Mouse (Mus musculus): ENCODE data around the gene Rhbg. TPM values are rescaled to one million over a fixed set of nuclear protein-coding genes. Genes with fewer than 3 reads are reported as not detected.

Gene Rhbg
- polyA plus RNA-seq, 1 experiment: 0.08 TPM

GRCm38 (mm10) chr3:88210121-88210520 lies 44.4 kb downstream of the Rhbg start:
- WGBS: 58% methylated on average over 2 of the region's 2 CpGs
- TF ChIP-seq CTCF (IDR thresholded peaks at IDR 0.05; ENCODE audit: borderline replicate concordance, insufficient read depth, low read depth, low read length) (no peak), POLR2A (IDR thresholded peaks at IDR 0.05; ENCODE audit: borderline replicate concordance, insufficient read depth, low read length) (no peak)
- DNase-seq: no peak
- Histone ChIP-seq H3K4me1 (ENCODE audit: control insufficient read depth, insufficient read depth, low read length) (peaks cover 21% of the 10 kb centered on the region), H3K27ac (ENCODE audit: insufficient read depth, low read length) (peak overlapping the region; percentile 52; the same call in 1 of the 2 replicates), H3K27me3 (ENCODE audit: control insufficient read depth, insufficient read depth, low read length) (no peaks in the 10 kb centered on the region), H3K4me3 (replicated peaks; ENCODE audit: insufficient read depth, low read depth, low read length) (peak overlapping the region; percentile 64)

GRCm38 (mm10) chr3:88209306-88209705 lies 45.2 kb downstream of the Rhbg start:
- Histone ChIP-seq H3K4me3 (replicated peaks; ENCODE audit: insufficient read depth, low read depth, low read length) (peak overlapping the region; percentile 64), H3K27me3 (ENCODE audit: control insufficient read depth, insufficient read depth, low read length) (no peaks in the 10 kb centered on the region), H3K4me1 (ENCODE audit: control insufficient read depth, insufficient read depth, low read length) (peaks cover 21% of the 10 kb centered on the region), H3K27ac (ENCODE audit: insufficient read depth, low read length) (peak overlapping the region; percentile 75)
- TF ChIP-seq CTCF (IDR thresholded peaks at IDR 0.05; ENCODE audit: borderline replicate concordance, insufficient read depth, low read depth, low read length) (no peak), POLR2A (IDR thresholded peaks at IDR 0.05; ENCODE audit: borderline replicate concordance, insufficient read depth, low read length) (no peak)
- 13% methylated on average over 6 of the region's 6 CpGs for WGBS
- DNase-seq: peak; percentile 42 to 45

- Histone ChIP-seq H3K27me3 (ENCODE audit: control insufficient read depth, insufficient read depth, low read length) (no peaks in the 10 kb centered on the region), H3K4me1 (ENCODE audit: control insufficient read depth, insufficient read depth, low read length) (peaks cover 26% of the 10 kb centered on the region), H3K4me3 (replicated peaks; ENCODE audit: insufficient read depth, low read depth, low read length) (peak overlapping the region; percentile 92), H3K27ac (ENCODE audit: insufficient read depth, low read length) (peak overlapping the region; percentile 57)
- WGBS: 14% methylated on average over 3 of the region's 3 CpGs
- TF ChIP-seq POLR2A (IDR thresholded peaks at IDR 0.05; ENCODE audit: borderline replicate concordance, insufficient read depth, low read length) (no peak), CTCF (IDR thresholded peaks at IDR 0.05; ENCODE audit: borderline replicate concordance, insufficient read depth, low read depth, low read length) (no peak)
- DNase-seq: peak; percentile 29 to 37
These were observed 46.2 kb downstream of the Rhbg start for GRCm38 (mm10) chr3:88208226-88208720.

- WGBS: 7% methylated on average over 10 of the region's 15 CpGs
- H3K4me1 ChIP-seq (ENCODE audit: control insufficient read depth, insufficient read depth, low read length): peaks cover 32% of the 10 kb centered on the region
- peak in 1 of 2 experiments; percentile 53 for DNase-seq
These were observed 46.9 kb downstream of the Rhbg start for GRCm38 (mm10) chr3:88207451-88208100.

GRCm38 (mm10) chr3:88206901-88207371 lies 47.6 kb downstream of the Rhbg start:
- Histone ChIP-seq H3K27ac (ENCODE audit: insufficient read depth, low read length) (peak overlapping the region; percentile 94), H3K27me3 (ENCODE audit: control insufficient read depth, insufficient read depth, low read length) (no peaks in the 10 kb centered on the region), H3K4me3 (replicated peaks; ENCODE audit: insufficient read depth, low read depth, low read length) (peak overlapping the region; percentile 92), H3K4me1 (ENCODE audit: control insufficient read depth, insufficient read depth, low read length) (peaks cover 33% of the 10 kb centered on the region)
- peak; percentile 85 to 86 for DNase-seq
- 2% methylated on average over 14 of the region's 14 CpGs for WGBS
- TF ChIP-seq POLR2A (IDR thresholded peaks at IDR 0.05; ENCODE audit: borderline replicate concordance, insufficient read depth, low read length): peak; percentile 84
- no peak for TF ChIP-seq CTCF (IDR thresholded peaks at IDR 0.05; ENCODE audit: borderline replicate concordance, insufficient read depth, low read depth, low read length)

More at GRCm38 (mm10) chr3:88207451-88208100, 46.9 kb downstream of the Rhbg start:
- Histone ChIP-seq H3K27me3 (ENCODE audit: control insufficient read depth, insufficient read depth, low read length) (no peaks in the 10 kb centered on the region), H3K4me3 (replicated peaks; ENCODE audit: insufficient read depth, low read depth, low read length) (peak overlapping the region; percentile 92), H3K27ac (ENCODE audit: insufficient read depth, low read length) (peak overlapping the region; percentile 94)
- no peak for TF ChIP-seq POLR2A (IDR thresholded peaks at IDR 0.05; ENCODE audit: borderline replicate concordance, insufficient read depth, low read length)
- TF ChIP-seq CTCF (IDR thresholded peaks at IDR 0.05; ENCODE audit: borderline replicate concordance, insufficient read depth, low read depth, low read length): no peak

GRCm38 (mm10) chr3:88206500-88206899 lies 48.0 kb downstream of the Rhbg start:
- Histone ChIP-seq H3K4me3 (replicated peaks; ENCODE audit: insufficient read depth, low read depth, low read length) (peak overlapping the region; percentile 92), H3K27ac (ENCODE audit: insufficient read depth, low read length) (peak overlapping the region; percentile 94), H3K27me3 (ENCODE audit: control insufficient read depth, insufficient read depth, low read length) (no peaks in the 10 kb centered on the region), H3K4me1 (ENCODE audit: control insufficient read depth, insufficient read depth, low read length) (peaks cover 37% of the 10 kb centered on the region)
- TF ChIP-seq POLR2A (IDR thresholded peaks at IDR 0.05; ENCODE audit: borderline replicate concordance, insufficient read depth, low read length): no peak
- TF ChIP-seq CTCF (IDR thresholded peaks at IDR 0.05; ENCODE audit: borderline replicate concordance, insufficient read depth, low read depth, low read length): no peak
- peak in 1 of 2 experiments; percentile 41 for DNase-seq
- WGBS: 37% methylated on average over 3 of the region's 3 CpGs

GRCm38 (mm10) chr3:88205563-88206491 lies 48.7 kb downstream of the Rhbg start:
- no peaks in the 10 kb centered on the region for H3K27me3 ChIP-seq (ENCODE audit: control insufficient read depth, insufficient read depth, low read length)
- WGBS: 46% methylated on average over 8 of the region's 8 CpGs
- peak overlapping the region; percentile 94; the same call in 1 of the 2 replicates for H3K27ac ChIP-seq (ENCODE audit: insufficient read depth, low read length)
- peaks cover 39% of the 10 kb centered on the region for H3K4me1 ChIP-seq (ENCODE audit: control insufficient read depth, insufficient read depth, low read length)
- no peak overlapping the region for H3K4me3 ChIP-seq (replicated peaks; ENCODE audit: insufficient read depth, low read depth, low read length)
- TF ChIP-seq POLR2A (IDR thresholded peaks at IDR 0.05; ENCODE audit: borderline replicate concordance, insufficient read depth, low read length): no peak
- TF ChIP-seq CTCF (IDR thresholded peaks at IDR 0.05; ENCODE audit: borderline replicate concordance, insufficient read depth, low read depth, low read length): no peak
- DNase-seq: peak; percentile 25 to 44
